Mouse (Mus musculus): ENCODE data around the gene Ormdl1.

DNA sequence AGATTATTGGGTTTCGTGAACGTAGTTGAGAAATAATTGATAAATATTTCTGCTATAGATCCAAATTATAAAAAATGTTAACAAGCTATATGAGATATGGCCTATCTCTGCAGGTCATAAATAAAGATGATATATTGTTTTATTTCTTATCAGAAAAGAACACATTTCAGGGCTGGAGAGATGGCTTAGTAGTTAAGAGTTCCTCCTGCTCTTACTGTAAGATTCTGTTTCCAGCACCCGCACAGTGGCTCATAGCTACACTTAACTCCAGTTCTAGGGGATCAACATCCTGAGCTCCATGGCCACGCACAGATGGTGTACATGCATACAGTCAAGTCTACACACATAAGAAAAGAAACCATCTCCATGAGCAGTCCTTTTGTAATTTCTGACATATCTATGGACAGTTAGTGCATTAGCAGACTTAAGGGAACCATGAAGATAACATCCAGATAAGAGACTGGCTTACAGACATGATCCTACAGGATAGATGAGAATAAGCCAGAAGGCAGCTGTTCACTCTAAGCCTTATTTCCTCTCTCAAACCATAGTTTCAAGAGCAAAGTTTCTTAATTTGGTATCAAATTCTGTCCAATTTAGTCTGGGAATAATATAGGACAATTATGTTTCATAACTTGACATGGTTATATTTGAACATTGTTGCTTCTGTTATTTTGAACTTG is 24.9 kb downstream of the Ormdl1 start:
- TF ChIP-seq GATA1 (IDR thresholded peaks at IDR 0.05; ENCODE audit: borderline replicate concordance, low read length) (no peak), FLI1 (IDR thresholded peaks at IDR 0.05; ENCODE audit: low read length) (no peak)

All from megakaryocyte, embryonic 14.5 days (primary cell).